Mouse (Mus musculus): ENCODE data around the gene Olfr615.
"Not testable (repeated sequence)": the region's sequence is repeated elsewhere in the genome, so short reads cannot be mapped to it uniquely, and the experiment has no call there.

The Olfr615 gene

GRCm38 (mm10) chr7:103555779-103556178, at the start of gene Olfr615:
Gene Olfr615 (plus strand): TSS chr7:103556079.
- DNase-seq: no peak

DNA sequence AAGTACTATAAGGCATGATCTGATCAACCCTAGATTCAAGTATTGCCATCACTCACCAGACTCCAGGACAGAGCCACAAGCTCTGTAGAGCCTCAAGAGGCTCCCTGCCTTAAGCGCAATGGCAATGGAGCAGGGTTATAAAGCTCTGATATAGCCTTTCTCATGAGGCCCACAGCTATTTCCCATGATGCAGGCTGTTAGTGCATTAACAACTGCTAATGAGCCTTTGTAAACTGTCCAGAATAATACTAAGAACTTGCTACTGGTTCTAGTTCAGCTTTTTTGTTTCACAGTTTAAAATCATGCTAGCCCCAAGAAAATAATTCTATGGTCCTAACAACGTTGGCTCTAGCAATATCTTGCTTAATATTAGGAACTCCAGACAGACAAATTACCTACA, 43.9 kb upstream of the Olfr615 start, which contains the start of gene Olfr610:
Gene Olfr610 (minus strand): TSS at position 101 of the 400 bp plus-strand sequence.
- DNase-seq: no peak

DNA sequence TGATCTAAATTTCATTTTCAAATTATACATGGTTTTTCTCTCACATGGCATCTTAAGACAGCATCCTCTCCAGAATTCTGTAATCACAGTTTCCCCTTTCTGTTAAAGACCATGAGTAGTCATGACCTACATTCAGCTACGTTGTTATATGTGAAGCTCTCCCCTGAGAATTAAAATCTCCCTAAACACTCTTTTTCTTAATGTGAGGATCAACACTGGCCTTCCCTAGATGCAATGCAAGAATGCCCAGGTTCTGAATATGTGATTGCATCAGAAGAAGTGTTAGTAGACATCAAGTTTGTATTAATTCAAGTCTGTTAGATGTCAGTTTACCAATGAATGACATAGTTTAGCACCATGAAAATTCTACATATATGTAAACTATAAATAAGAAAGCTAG, 35.1 kb upstream of the Olfr615 start, which contains the start of gene Olfr611:
Gene Olfr611 (minus strand): TSS at position 101 of the 400 bp plus-strand sequence.
- not testable (repeated sequence) for DNase-seq

GRCm38 (mm10) chr7:103542617-103543016, 13.3 kb upstream of the Olfr615 start, which contains the start of gene Olfr612:
Gene Olfr612 (minus strand): TSS chr7:103542717.
- DNase-seq: not testable (repeated sequence)

DNA sequence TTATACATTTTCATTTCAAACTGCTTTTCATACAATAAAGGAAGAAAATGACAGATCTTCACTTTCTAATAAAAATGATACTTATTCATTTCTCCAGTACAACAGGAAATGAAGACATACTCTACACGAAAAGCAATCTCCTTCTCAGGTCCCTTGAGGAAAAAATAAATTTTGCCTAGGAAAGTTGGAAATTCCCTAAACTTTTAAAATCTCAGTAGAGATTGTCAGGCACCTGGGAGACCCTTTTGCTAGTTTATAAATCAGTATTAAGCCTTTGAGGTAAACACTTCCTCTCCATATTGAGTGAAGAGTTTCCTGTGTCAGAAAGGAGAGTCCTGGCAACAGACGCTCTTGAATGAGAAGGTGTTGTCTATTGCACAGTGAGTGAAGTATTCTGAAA, 8.1 kb upstream of the Olfr615 start, which contains the start of gene Olfr613:
Gene Olfr613 (plus strand): TSS at position 301 of the 400 bp plus-strand sequence.
- DNase-seq: no peak

GRCm38 (mm10) chr7:103569043-103569442, 13.2 kb downstream of the Olfr615 start, which contains the start of gene Olfr616:
Gene Olfr616 (minus strand): TSS chr7:103569143.
- DNase-seq: no peak

GRCm38 (mm10) chr7:103572761-103573160, 16.9 kb downstream of the Olfr615 start, which contains the start of gene Olfr617:
Gene Olfr617 (plus strand): TSS chr7:103573061.
- DNase-seq: no peak

- no peak for DNase-seq
Measured at GRCm38 (mm10) chr7:103589803-103590202, 33.9 kb downstream of the Olfr615 start, which contains the start of gene Olfr618. Gene Olfr618 (plus strand): TSS chr7:103590103.

GRCm38 (mm10) chr7:103600275-103600674, 44.4 kb downstream of the Olfr615 start, which contains the start of gene Olfr619:
Gene Olfr619 (plus strand): TSS chr7:103600575.
- DNase-seq: no peak

DNA sequence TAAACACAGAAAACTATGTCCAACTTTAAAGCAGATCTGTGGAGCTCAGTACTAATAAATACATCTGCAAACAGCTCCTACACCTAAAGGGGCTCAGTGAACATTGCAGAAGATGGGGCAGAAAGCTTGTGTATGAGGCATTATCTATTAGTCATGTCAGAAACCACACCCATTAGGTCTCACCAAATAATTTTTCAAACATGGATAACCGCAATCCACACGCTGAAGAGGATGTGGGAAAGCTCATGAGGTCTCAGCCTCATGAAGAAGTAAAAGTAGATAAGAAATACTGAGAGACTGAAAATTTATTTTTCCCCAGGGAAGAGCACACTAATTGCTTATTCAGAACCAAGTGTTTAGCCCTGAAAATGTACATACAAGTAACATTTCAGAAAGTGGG, 51.5 kb downstream of the Olfr615 start:
- no peak for DNase-seq

DNA sequence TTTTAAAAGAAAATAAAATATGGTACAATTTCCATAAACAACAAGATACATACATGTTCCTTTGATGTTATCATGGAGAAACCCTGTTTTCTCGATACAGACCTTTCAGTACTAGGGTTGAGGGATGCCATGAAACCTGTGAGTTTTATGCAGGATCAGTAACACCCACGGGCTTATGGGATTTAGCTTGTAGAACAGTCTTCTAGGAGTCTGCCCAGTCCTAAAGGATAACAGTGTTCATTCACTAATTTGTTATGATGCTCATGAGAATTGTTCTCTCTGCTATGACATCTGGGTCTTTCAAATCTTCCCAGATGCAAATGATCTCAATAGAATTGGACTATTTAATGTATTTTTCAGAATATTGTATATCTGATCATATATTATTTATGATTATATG, 56.6 kb downstream of the Olfr615 start, which contains the start of gene Olfr620:
Gene Olfr620 (minus strand): TSS at position 101 of the 400 bp plus-strand sequence.
- DNase-seq: no peak

Data from B cell, adult 2 months (primary cell).